36 mouse cellular contexts compared by ENCODE assay signal in genomic region chr14:33880236-33880635, GRCm38 (mm10). TPM values are rescaled to one million over a fixed set of nuclear protein-coding genes. Genes with fewer than 3 reads are reported as not detected.
"Had no signal": no experiment of that assay in that cellular context is flagged by ENCODE, and none has a peak within 500 bp of the region (broad histone marks: within the 10 kb centered on the region; RNA-seq: fewer than 3 reads in every experiment).

No protein-coding gene starts in this region.

- H3K9ac ChIP-seq: heart, embryonic 12.5 days; heart, embryonic 13.5 days; heart, embryonic 15.5 days; hindbrain, embryonic 12.5 days; hindbrain, embryonic 13.5 days; hindbrain, embryonic 14.5 days; hindbrain, embryonic 15.5 days; intestine, embryonic 15.5 days; kidney, embryonic 15.5 days had no signal

- H3K4me3 ChIP-seq: heart, embryonic 10.5 days; heart, embryonic 12.5 days; heart, embryonic 13.5 days; heart, embryonic 15.5 days; hindbrain, embryonic 10.5 days; hindbrain, embryonic 12.5 days; hindbrain, embryonic 13.5 days; hindbrain, embryonic 15.5 days; intestine, embryonic 15.5 days; kidney, embryonic 15.5 days; layer of hippocampus, adult 2 months had no signal

- DNase-seq: heart, postnatal 10 days; heart, postnatal 14 days; heart, postnatal 36 days; heart, postnatal 4 days; kidney, adult 11 months; kidney, adult 18-20 months; kidney, adult 2 months; kidney, adult 8-10 months; kidney, adult 9 months; kidney, postnatal 10 days; kidney, postnatal 14 days; kidney, postnatal 25 days; kidney, postnatal 36 days; kidney, postnatal 4 days; layer of hippocampus, adult 9-11 months; layer of hippocampus, postnatal 36 days had no signal

- H3K27me3 ChIP-seq: hindbrain, embryonic 12.5 days; hindbrain, embryonic 13.5 days; hindbrain, embryonic 15.5 days; intestine, embryonic 15.5 days; kidney, embryonic 15.5 days had no signal

- H3K9me3 ChIP-seq: heart, embryonic 10.5 days; heart, embryonic 12.5 days; heart, embryonic 13.5 days; heart, embryonic 15.5 days; hindbrain, embryonic 10.5 days; hindbrain, embryonic 12.5 days; hindbrain, embryonic 15.5 days; intestine, embryonic 15.5 days; kidney, embryonic 15.5 days had no signal

- H3K36me3 ChIP-seq: heart, embryonic 10.5 days; heart, embryonic 12.5 days; heart, embryonic 13.5 days; heart, embryonic 15.5 days; hindbrain, embryonic 10.5 days; hindbrain, embryonic 12.5 days; hindbrain, embryonic 13.5 days; hindbrain, embryonic 15.5 days; intestine, embryonic 15.5 days; kidney, embryonic 15.5 days had no signal

- H3K27ac ChIP-seq: heart, embryonic 10.5 days; heart, embryonic 13.5 days; heart, embryonic 15.5 days; hindbrain, embryonic 10.5 days; hindbrain, embryonic 12.5 days; hindbrain, embryonic 13.5 days; hindbrain, embryonic 14.5 days; hindbrain, embryonic 15.5 days; hindbrain, postnatal 0 days; intestine, embryonic 15.5 days; kidney, embryonic 15.5 days; kidney, postnatal 0 days; layer of hippocampus, adult 2 months had no signal

- H3K4me1 ChIP-seq: heart, embryonic 10.5 days; hindbrain, embryonic 13.5 days; hindbrain, embryonic 15.5 days; intestine, embryonic 15.5 days; kidney, embryonic 15.5 days had no signal

- H3K4me2 ChIP-seq: heart, embryonic 11.5 days; heart, embryonic 12.5 days; heart, embryonic 13.5 days; heart, embryonic 15.5 days; hindbrain, embryonic 12.5 days; hindbrain, embryonic 13.5 days; hindbrain, embryonic 14.5 days; hindbrain, embryonic 15.5 days; intestine, embryonic 15.5 days; kidney, embryonic 15.5 days had no signal

- ATAC-seq: hindbrain, embryonic 16.5 days; hindbrain, postnatal 0 days; inflammation-experienced regulatory T-cells, adult 6 months; intestine, embryonic 15.5 days; intestine, embryonic 16.5 days; intestine, postnatal 0 days had no signal

RNA-seq across cellular contexts. Expression of gene Gdf10, which starts 43.2 kb away (rescaled TPM):
- total RNA-seq: hematopoietic stem cell, adult 5-6 weeks had no signal
- polyA plus RNA-seq: inflammation-experienced regulatory T-cells, adult 6 months had no signal
